Comparison of ENCODE assay signal across 8 mouse cellular contexts in the genomic region with DNA sequence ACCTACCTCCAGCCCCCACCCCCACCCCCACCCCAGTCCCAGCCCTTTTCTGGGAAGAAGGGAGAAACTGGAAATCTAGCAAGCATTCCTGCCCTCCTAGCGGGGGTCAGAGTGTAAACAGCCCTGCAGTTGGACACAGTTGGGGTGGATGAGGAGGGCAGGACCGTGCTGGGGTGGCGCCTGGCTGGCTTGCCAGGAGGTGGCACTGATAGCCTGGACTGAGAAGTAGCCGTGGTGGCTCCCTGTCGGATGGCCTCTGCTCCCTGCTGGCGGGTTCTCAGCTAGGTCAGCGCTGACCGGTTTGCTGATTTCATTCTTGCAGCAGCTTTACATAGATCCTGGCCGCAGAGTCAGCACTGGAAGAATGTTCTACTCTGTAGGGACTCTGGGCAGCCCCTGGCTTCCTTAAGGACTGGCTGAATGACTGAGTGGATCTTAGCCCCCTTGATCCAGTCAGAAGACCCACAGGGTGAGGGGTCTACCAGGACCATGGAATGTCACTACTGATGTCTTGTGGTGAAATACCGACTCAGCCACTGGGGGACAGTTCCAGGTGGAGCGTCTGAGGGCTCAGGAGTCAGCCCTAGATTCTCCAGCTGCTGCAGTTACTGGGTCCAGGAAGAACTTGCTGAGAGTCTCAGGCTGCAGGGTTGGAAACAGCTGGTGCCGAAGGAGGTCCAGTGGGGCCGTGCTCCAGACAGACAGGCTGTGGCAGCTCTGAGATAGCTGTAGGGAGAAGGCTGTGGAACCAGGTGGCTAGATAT. TPM values are rescaled to one million over a fixed set of nuclear protein-coding genes. Genes with fewer than 3 reads are reported as not detected.
DNase-seq lines count a peak whose midpoint lies in the region; ATAC-seq and TF ChIP-seq lines count a peak whose summit lies in the region.

No protein-coding gene starts in this region.

- WGBS in liver, adult 2 months: 25% methylated on average over 13 of the region's 13 CpGs

- CTCF ChIA-PET in Patski (lab: Charles Lee): interaction anchor here (1.0 to 1.7 kb wide), 3 partner anchors 16 to 201 kb away, joined by 3 to 5 read pairs (median 4); no protein-coding TSS in a partner anchor

- H3K27me3 ChIP-seq in Patski: no peaks in the 10 kb centered on the region
- H3K27me3 ChIP-seq in liver, adult 2 months (ENCODE audit: control insufficient read depth, insufficient read depth, low read length): no peaks in the 10 kb centered on the region

- POLR2A ChIA-PET in Patski (lab: Charles Lee): interaction anchor here (1.0 to 1.7 kb wide), 2 partner anchors 22 to 77 kb away, joined by 3 to 4 read pairs; no protein-coding TSS in a partner anchor

- H3K27ac ChIP-seq in liver, adult 2 months (replicated peaks; ENCODE audit: insufficient read depth, low read depth, low read length): no peak overlapping the region

- peak; percentile 91 for DNase-seq in heart, adult 11 months
- no peak for DNase-seq in heart, adult 8-10 months (ENCODE audit: low spot score)
- no peak for DNase-seq in Patski (ENCODE audit: low read depth, low spot score)
- DNase-seq in heart, postnatal 4 days: peak; percentile 60
- DNase-seq in liver, adult 2 months (ENCODE audit: extremely low read depth, low read depth, low spot score): peak; percentile 40
- no peak for DNase-seq in cerebellum, adult 9-10 months
- no peak for DNase-seq in ovary, adult 18-20 months (ENCODE audit: low spot score)
- DNase-seq in adrenal gland, postnatal 25 days: no peak

- ATAC-seq in Patski: peak; percentile 46

- no peaks in the 10 kb centered on the region for H3K79me2 ChIP-seq in liver, adult 2 months (ENCODE audit: control insufficient read depth, insufficient read depth, low read length)

- peaks cover 2% of the 10 kb centered on the region; the same call in 1 of the 2 replicates for H3K4me1 ChIP-seq in liver, adult 2 months (ENCODE audit: control insufficient read depth, insufficient read depth, low read length)

- no peak overlapping the region for H3K9ac ChIP-seq in liver, adult 2 months (ENCODE audit: low read depth, low read length)

- in situ Hi-C loops in Patski (cut with MboI; ENCODE audit: low pct_unique_long_range_greater_than_20kb): no loop called here

- TF ChIP-seq CTCF in Patski (IDR thresholded peaks at IDR 0.05): no peak
- TF ChIP-seq CTCF in liver, adult 2 months (IDR thresholded peaks at IDR 0.05; ENCODE audit: low read depth, low read length): peak; percentile 75

- no peak for TF ChIP-seq POLR2A in liver, adult 2 months (IDR thresholded peaks at IDR 0.05; ENCODE audit: extremely low read depth, insufficient read depth, low read length)

- H3K36me3 ChIP-seq in liver, adult 2 months (ENCODE audit: control insufficient read depth, insufficient read depth, low read length): no peaks in the 10 kb centered on the region

- no peak overlapping the region for H3K4me3 ChIP-seq in liver, adult 2 months (ENCODE audit: insufficient read depth, low read depth, low read length)

RNA-seq across cellular contexts. Expression of a gene that starts 17.4 kb away (rescaled TPM):
- total RNA-seq in heart, adult 8-10 months (2022): 10 to 100 TPM in 3 of 4 experiments, 1 to 10 TPM in 1; 9.0 to 11.3 (median 10.3) TPM
- 10.6 TPM for polyA plus RNA-seq in Patski (2021)
- 1 to 10 TPM; 3.3 to 4.0 TPM for total RNA-seq in heart, postnatal 4 days (2021)
- total RNA-seq in liver, adult 2 months (2014; rRNA removed): 6.1 and 7.4 TPM in 2 replicates
- 10.0 and 11.4 TPM in 2 replicates for polyA plus RNA-seq in liver, adult 2 months (2012; rRNA removed)
- total RNA-seq in adrenal gland, postnatal 25 days (2021): 14.8 and 16.7 TPM in 2 replicates

RNA-seq across cellular contexts. Expression of a gene that starts 30.1 kb away (rescaled TPM):
- total RNA-seq in heart, adult 8-10 months (2022): not detected
- 0.06 TPM for polyA plus RNA-seq in Patski (2021)
- under 1 TPM in 1 of 2 experiments, not detected in 1; 0.18 TPM for total RNA-seq in heart, postnatal 4 days (2021)
- not detected in 2 replicates for total RNA-seq in liver, adult 2 months (2014; rRNA removed)
- polyA plus RNA-seq in liver, adult 2 months (2012; rRNA removed): not detected in 2 replicates
- not detected in 2 replicates for total RNA-seq in adrenal gland, postnatal 25 days (2021)

RNA-seq across cellular contexts. Expression of a gene that starts 41.6 kb away (rescaled TPM):
- total RNA-seq in heart, adult 8-10 months (2022): under 1 TPM; 0.25 to 0.87 (median 0.67) TPM
- 79.5 TPM for polyA plus RNA-seq in Patski (2021)
- 10 to 100 TPM; 63.1 to 69.1 TPM for total RNA-seq in heart, postnatal 4 days (2021)
- total RNA-seq in liver, adult 2 months (2014; rRNA removed): 0.65 and 2.0 TPM in 2 replicates
- polyA plus RNA-seq in liver, adult 2 months (2012; rRNA removed): 0.82 and 0.92 TPM in 2 replicates
- total RNA-seq in adrenal gland, postnatal 25 days (2021): 5.2 and 8.5 TPM in 2 replicates

Comparison
In these comparisons a context has a peak if more than half of its experiments do, and no peak if none do; other contexts are left out.
1. DNase-seq: peak in heart, adult 11 months (single experiment), heart, postnatal 4 days (single experiment) and liver, adult 2 months (single experiment); none in heart, adult 8-10 months (single experiment), Patski (single experiment), cerebellum, adult 9-10 months (single experiment), ovary, adult 18-20 months (single experiment) and adrenal gland, postnatal 25 days (single experiment).